ENCODE assay signal across 8 mouse cellular contexts in the genomic region with DNA sequence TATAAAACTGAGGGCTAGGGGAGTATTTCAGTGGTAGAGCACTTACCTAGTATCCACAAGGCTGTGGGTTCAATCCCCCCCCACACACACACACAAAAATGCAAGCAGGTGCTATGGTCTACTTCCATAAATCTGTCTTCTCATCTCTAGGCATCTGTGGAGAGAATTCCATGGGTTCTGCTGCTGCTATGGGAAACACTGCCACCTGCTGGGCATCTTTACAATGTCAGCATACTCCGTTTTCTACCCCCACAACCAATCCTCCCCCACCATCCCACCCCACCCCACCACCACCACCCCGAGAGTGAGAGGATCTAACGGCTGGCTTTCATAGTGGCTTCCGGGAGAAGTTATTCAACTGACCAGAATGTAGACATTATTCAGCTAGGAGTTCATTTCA. TPM values are rescaled to one million over a fixed set of nuclear protein-coding genes. Genes with fewer than 3 reads are reported as not detected.
DNase-seq lines count a peak whose midpoint lies in the region; ATAC-seq and TF ChIP-seq lines count a peak whose summit lies in the region.

No protein-coding gene starts in this region.

- H3K4me2 ChIP-seq in lung, embryonic 14.5 days: no peak overlapping the region

- no peaks in the 10 kb centered on the region for H3K36me3 ChIP-seq in lung, embryonic 14.5 days (ENCODE audit: insufficient read depth)

- peak; percentile 77 for TF ChIP-seq CTCF in lung, embryonic 14.5 days (IDR thresholded peaks at IDR 0.05; ENCODE audit: low read depth)

- no peaks in the 10 kb centered on the region for H3K9me3 ChIP-seq in lung, embryonic 14.5 days (ENCODE audit: low read depth, low read length)

- no peak overlapping the region for H3K27ac ChIP-seq in lung, embryonic 14.5 days (ENCODE audit: low read depth)

- no peaks in the 10 kb centered on the region for H3K27me3 ChIP-seq in lung, embryonic 14.5 days (ENCODE audit: insufficient read depth, low read length)

- WGBS in lung, embryonic 14.5 days: 3% methylated on average over 4 of the region's 4 CpGs

- H3K4me3 ChIP-seq in lung, embryonic 14.5 days (ENCODE audit: low read depth, low read length): no peak overlapping the region

- peak; percentile 41; the same call in 1 of the 2 replicates for ATAC-seq in lung, embryonic 14.5 days (ENCODE audit: insufficient read depth)

- DNase-seq in heart, adult 11 months: peak; percentile 94
- no peak for DNase-seq in heart, postnatal 25 days (ENCODE audit: low spot score)
- DNase-seq in ZHBTc4 (ENCODE audit: low read depth, low spot score): peak; percentile 75
- DNase-seq in cerebellum, postnatal 4 days (ENCODE audit: low spot score in 2 of 2): peak; percentile 45 to 67
- DNase-seq in gastrocnemius, postnatal 4 days (ENCODE audit: low spot score in 2 of 2): peak; percentile 57 to 65
- peak; percentile 76 to 81 for DNase-seq in kidney, postnatal 25 days
- DNase-seq in lung, embryonic 14.5 days: peak; percentile 87
- peak; percentile 77 to 82 for DNase-seq in right cerebral cortex, adult 2 months (ENCODE audit: low spot score in 2 of 2)

- H3K4me1 ChIP-seq in lung, embryonic 14.5 days (ENCODE audit: insufficient read depth): no peaks in the 10 kb centered on the region

- no peak overlapping the region for H3K9ac ChIP-seq in lung, embryonic 14.5 days

- intact Hi-C loops in heart, postnatal 25 days (cut with DNase I): loop anchor here (2.0 to 5.0 kb wide), 3 partner anchors 65 to 205 kb away; no protein-coding TSS in a partner anchor

RNA-seq across cellular contexts. Expression of a gene that starts 54.7 kb away (rescaled TPM):
- total RNA-seq in heart, postnatal 25 days (2021): not detected
- under 1 TPM in 1 of 2 experiments, not detected in 1; 0.44 TPM for total RNA-seq in gastrocnemius, postnatal 4 days (2021)
- 2.8 and 3.2 TPM in 2 replicates for polyA plus RNA-seq in lung, embryonic 14.5 days (2014; fragmentation: Nextera tagmentation; extraction: Ambion mirVana)

RNA-seq across cellular contexts. Expression of a gene that starts 58.6 kb away (rescaled TPM):
- total RNA-seq in heart, postnatal 25 days (2021): 10 to 100 TPM; 13.5 to 16.6 TPM
- 10 to 100 TPM; 23.2 to 27.6 TPM for total RNA-seq in gastrocnemius, postnatal 4 days (2021)
- polyA plus RNA-seq in lung, embryonic 14.5 days (2014; fragmentation: Nextera tagmentation; extraction: Ambion mirVana): 9.0 and 9.7 TPM in 2 replicates
